Mouse (Mus musculus) B cell, adult 67 days (primary cell): Measurements from ENCODE around the gene Msi1. TPM values are rescaled to one million over a fixed set of nuclear protein-coding genes. Genes with fewer than 3 reads are reported as not detected.

Experiments used
- total RNA-seq, 2 experiments: library from RNA; stranded (reverse); gene quantifications; 4 replicates each; pipeline ENCODE4 v1.2.4; 2023

The Msi1 gene
- total RNA-seq, result not detected

DNA sequence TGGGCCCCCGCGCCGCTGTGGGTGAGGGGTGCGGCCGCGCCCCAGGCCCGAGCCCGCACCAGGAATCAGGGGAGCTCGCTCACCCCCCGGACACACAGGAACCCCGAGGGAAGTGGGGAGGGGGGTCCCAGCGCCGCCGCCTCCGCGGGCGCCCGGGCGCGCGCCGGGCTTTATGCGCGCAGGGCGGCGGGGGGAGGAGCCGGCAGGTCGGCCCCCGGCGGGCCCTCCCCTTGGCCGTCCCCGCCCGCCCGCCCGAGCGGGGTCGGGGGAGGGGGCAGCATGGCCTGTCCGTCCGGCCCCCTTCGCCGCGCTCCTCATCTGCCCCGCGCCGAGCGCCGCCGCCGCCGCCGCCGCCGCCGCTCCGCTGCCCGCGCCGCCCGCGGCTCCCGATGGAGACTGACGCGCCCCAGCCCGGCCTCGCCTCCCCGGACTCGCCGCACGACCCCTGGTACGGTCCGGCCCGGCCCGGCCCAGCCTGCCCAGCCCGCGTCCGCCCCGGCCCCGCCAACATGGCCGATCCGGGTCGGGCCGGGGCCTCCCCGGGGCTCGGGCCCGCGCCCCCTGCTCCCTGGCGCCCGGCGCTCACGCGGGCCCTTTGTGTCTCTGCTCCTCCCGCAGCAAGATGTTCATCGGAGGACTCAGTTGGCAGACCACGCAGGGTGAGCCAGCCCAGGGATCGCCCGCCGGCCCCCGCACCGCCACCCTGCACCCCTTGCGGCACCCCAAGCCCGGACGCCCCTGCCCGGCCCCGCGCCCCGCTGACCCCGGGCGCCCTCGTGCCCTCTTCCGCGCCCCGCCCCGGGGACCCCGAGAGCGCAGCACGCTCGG is at the start of gene Msi1:
Gene Msi1, plus strand, starts transcription at position 241 of the 828 bp plus-strand sequence.

DNA sequence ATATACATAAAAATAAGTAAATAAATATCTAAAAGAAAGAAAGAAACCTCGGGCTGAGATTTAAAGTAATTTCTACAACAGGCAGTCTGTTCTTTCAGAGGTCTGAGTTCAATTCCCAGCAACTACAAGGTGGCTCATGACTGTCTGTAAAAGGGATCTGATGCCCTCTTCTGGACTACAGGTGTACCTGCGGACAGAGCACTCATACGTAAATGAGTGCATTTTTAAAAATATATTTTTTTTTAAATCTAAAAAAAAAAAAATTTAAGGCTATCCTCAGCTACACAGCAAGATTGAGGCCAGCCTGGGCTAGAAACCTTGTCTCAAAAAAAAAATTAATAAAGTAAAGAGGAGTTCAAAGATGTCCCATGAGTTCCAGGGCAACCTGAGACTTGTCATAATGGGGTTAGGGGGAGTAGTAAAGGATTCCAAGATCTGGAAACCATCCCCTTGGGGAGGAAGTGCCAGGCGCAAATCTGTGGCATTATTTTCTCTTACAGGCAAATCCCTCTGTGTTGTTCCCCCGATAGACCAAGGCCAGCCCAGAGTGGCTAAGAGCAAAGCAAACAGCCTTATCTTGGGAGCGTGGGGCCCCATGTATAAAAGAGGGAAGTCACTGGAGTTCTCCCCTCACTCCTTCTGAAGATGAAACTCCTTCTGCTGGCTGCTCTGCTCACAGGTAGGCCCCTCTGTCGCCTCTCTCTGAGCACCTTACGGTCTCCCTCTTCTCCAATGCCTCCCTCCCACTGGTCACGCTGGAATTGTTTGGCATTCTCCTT is 36.4 kb downstream of the Msi1 start, which contains the start of gene Pla2g1b:
Gene Pla2g1b, plus strand, starts transcription at position 621 of the 779 bp plus-strand sequence.

DNA sequence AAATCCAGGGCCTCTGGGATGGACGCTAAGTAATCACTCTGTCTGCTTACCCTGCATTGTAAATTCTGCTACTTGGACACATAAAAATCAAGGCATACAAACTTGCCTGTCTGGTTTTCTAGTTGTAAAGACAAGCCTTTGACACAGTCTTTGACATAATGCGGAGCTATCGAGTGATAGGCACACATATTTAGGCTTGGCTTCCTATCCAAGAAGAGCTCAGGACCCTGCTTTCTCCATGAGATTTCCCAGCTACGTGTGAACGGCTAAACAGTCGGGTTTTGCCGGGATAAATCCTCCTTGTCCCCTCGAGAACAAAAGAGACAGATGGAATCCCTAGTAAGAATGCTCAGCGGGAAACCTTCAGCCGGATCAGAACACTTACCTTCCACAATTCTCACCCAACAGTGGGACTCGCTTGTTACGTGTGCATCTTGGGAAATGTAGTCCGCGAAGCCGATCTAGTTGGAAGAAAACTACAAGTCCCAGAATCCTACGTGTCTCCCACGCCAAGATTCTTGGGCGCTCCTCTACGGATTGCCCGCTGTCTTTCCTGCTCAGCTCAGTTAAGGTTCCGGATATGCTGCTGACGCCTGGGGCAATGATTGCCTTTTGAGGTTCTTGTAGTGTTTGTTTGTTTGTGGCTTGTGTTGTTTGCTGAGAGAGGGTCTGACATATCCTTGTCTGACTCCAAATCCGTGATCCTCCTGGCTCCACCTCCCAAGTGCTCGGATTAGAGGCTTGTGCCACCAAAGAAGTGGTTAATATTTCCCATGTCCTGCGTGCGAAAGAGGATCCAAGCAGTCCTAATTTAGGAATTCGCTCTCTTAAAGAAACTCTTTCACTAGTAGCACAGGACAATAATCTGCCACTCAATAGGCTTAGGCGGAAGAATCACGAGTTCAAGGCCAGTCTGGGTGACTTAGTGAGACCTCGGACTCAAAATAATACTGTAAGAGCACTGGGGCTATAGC is 54.8 kb downstream of the Msi1 start, which contains the start of gene Sirt4:
Gene Sirt4, minus strand, starts transcription at position 779 of the 974 bp plus-strand sequence.

Other genes starting within 250 kb of the Msi1 start
- gene Cabp1, start 235.2 kb upstream of the Msi1 start, total RNA-seq, result not detected
- 10 to 100 TPM; 46.7 to 69.9 TPM for gene Pop5, start 193.8 kb upstream of the Msi1 start, total RNA-seq
- 100 to 1,000 TPM; 138 to 150 TPM for gene Rnf10, start 156.7 kb upstream of the Msi1 start, total RNA-seq
- gene Coq5, start 149.9 kb upstream of the Msi1 start, total RNA-seq, result 10 to 100 TPM; 27.1 to 35.5 TPM
- gene Dynll1, start 128.6 kb upstream of the Msi1 start, total RNA-seq, result 100 to 1,000 TPM; 240 to 329 TPM
- 10 to 100 TPM; 69.6 to 71.0 TPM for gene Srsf9, start 102.4 kb upstream of the Msi1 start, total RNA-seq
- gene Gatc, start 88.4 kb upstream of the Msi1 start, total RNA-seq, result 10 to 100 TPM; 13.0 to 13.1 TPM
- 10 to 100 TPM; 24.3 to 26.9 TPM for gene Triap1, start 88.4 kb upstream of the Msi1 start, total RNA-seq
- gene Cox6a1, start 80.6 kb upstream of the Msi1 start, total RNA-seq, result 100 to 1,000 TPM; 199 to 204 TPM
- gene Pla2g1b, start 36.7 kb downstream of the Msi1 start, total RNA-seq, result not detected
- gene Sirt4, start 55.1 kb downstream of the Msi1 start, total RNA-seq, result 10 to 100 TPM; 19.4 to 21.5 TPM
- 10 to 100 TPM; 73.5 to 97.2 TPM for gene Pxn, start 77.1 kb downstream of the Msi1 start, total RNA-seq
- 1,000 to 10,000 TPM; 1,374 to 1,413 TPM for gene Rplp0, start 129.9 kb downstream of the Msi1 start, total RNA-seq
- 100 to 1,000 TPM; 108 to 112 TPM for gene Gcn1l1, start 135.7 kb downstream of the Msi1 start, total RNA-seq
- 10 to 100 TPM; 61.3 to 69.9 TPM for gene Rab35, start 202.3 kb downstream of the Msi1 start, total RNA-seq